ENCODE assay signal across 9 mouse cellular contexts in the genomic region with DNA sequence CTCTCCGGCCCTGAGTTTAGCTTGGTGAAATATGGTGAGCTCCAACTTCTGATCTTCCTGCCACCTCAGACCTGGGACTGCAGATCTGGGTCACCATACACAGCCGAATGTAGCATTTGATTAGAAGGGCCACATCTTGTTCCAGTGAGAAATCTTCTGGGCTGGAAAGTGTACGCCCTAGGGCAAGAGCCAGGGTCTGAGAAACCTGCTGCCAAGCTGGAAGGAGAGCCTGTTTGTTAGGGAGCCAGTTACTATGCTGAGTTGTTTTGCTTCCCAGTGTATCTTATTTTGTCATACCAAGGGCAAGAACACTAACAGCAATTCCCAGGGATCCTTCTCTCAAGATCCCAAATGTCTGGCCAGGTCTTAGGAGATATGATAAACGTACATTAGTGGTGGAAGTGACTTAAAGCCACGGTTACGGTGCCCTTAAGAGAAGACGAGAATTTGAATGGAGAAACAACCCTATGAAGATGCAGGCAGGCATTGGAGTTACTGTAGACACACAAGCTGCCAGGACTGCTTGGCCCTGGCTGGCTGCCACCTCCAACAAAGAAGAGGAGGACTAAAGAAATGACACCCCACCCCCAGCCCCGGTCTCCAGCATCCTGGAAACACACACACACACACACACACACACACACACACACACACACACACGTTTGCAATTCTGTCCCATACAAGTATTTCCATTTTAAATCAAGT. TPM values are rescaled to one million over a fixed set of nuclear protein-coding genes. Genes with fewer than 3 reads are reported as not detected.
A peak's percentile ranks its signal among the peaks of the same experiment; 100 is the strongest.
DNase-seq lines count a peak whose midpoint lies in the region; ATAC-seq and TF ChIP-seq lines count a peak whose summit lies in the region.
"Had no signal": no experiment of that assay in that cellular context is flagged by ENCODE, and none has a peak within 500 bp of the region (broad histone marks: within the 10 kb centered on the region; RNA-seq: fewer than 3 reads in every experiment).

No protein-coding gene starts in this region.

- 67% methylated on average over 9 of the region's 9 CpGs for WGBS in hindbrain, embryonic 10.5 days
- 71% methylated on average over 9 of the region's 9 CpGs for WGBS in hindbrain, embryonic 11.5 days
- WGBS in thymus, adult 2 months = 78% methylated on average over 9 of the region's 9 CpGs

- H3K9ac ChIP-seq in hindbrain, embryonic 11.5 days (ENCODE audit: low read depth, low read length) = no peak overlapping the region

- no peak for TF ChIP-seq POLR2A in brain, embryonic 14.5 days (IDR thresholded peaks at IDR 0.05; ENCODE audit: borderline replicate concordance, extremely low read depth, insufficient read depth, insufficient read length, poor library complexity, severe bottlenecking)
- TF ChIP-seq POLR2A in thymus, adult 2 months (IDR thresholded peaks at IDR 0.05; ENCODE audit: control insufficient read depth, extremely low read depth, insufficient read depth, low read length, poor library complexity) = no peak

- peak overlapping the region; percentile 63; the same call in 1 of the 2 replicates for H3K4me3 ChIP-seq in hindbrain, embryonic 10.5 days
- no peak overlapping the region for H3K4me3 ChIP-seq in hindbrain, embryonic 11.5 days (ENCODE audit: low read depth, low read length)
- H3K4me3 ChIP-seq in thymus, adult 2 months (ENCODE audit: control insufficient read depth, insufficient read depth, low read length) = no peak overlapping the region

- ATAC-seq in hindbrain, embryonic 11.5 days (ENCODE audit: low FRiP score) = no peak
- ATAC-seq in inflammation-experienced regulatory T-cells, adult 6 months = no peak

- no peak for TF ChIP-seq CTCF in brain, embryonic 14.5 days (IDR thresholded peaks at IDR 0.05; ENCODE audit: borderline replicate concordance, extremely low read depth, insufficient read depth, insufficient read length)
- no peak for TF ChIP-seq CTCF in thymus, adult 2 months (IDR thresholded peaks at IDR 0.05; ENCODE audit: borderline replicate concordance, control insufficient read depth, extremely low read depth, insufficient read depth, low read length, poor library complexity)

- peaks cover 43% of the 10 kb centered on the region for H3K27me3 ChIP-seq in hindbrain, embryonic 10.5 days (ENCODE audit: insufficient read depth, poor library complexity, severe bottlenecking)
- peaks cover 15% of the 10 kb centered on the region for H3K27me3 ChIP-seq in hindbrain, embryonic 11.5 days (ENCODE audit: control insufficient read depth, insufficient read depth, low read length)
- H3K27me3 ChIP-seq in thymus, adult 2 months (ENCODE audit: control insufficient read depth, insufficient read depth, low read length) = peaks cover 9% of the 10 kb centered on the region; the same call in 1 of the 2 replicates

- no peak for DNase-seq in hindbrain, embryonic 10.5 days (ENCODE audit: low spot score)
- DNase-seq in hindbrain, embryonic 11.5 days (ENCODE audit: low spot score) = no peak
- peak; percentile 94 for DNase-seq in brain, embryonic 14.5 days (ENCODE audit: low read depth)
- peak; percentile 38 to 39 for DNase-seq in heart, adult 18-20 months
- DNase-seq in kidney, postnatal 4 days = peak; percentile 39 to 56
- DNase-seq in lung, postnatal 10 days = peak; percentile 78
- DNase-seq in thymus, adult 2 months = no peak

- no peak overlapping the region for H3K4me2 ChIP-seq in hindbrain, embryonic 11.5 days (replicated peaks; ENCODE audit: low read depth, low read length)

- H3K36me3 ChIP-seq in hindbrain, embryonic 10.5 days = no peaks in the 10 kb centered on the region
- H3K36me3 ChIP-seq in hindbrain, embryonic 11.5 days (ENCODE audit: control insufficient read depth, insufficient read depth, low read length) = no peaks in the 10 kb centered on the region
- no peaks in the 10 kb centered on the region for H3K36me3 ChIP-seq in thymus, adult 2 months (ENCODE audit: control insufficient read depth, insufficient read depth, low read length)
- H3K36me3 ChIP-seq: G1E had no signal

- H3K4me1 ChIP-seq in hindbrain, embryonic 10.5 days (replicated peaks) = peaks cover 22% of the 10 kb centered on the region
- peaks cover 5% of the 10 kb centered on the region for H3K4me1 ChIP-seq in hindbrain, embryonic 11.5 days (replicated peaks; ENCODE audit: control insufficient read depth, insufficient read depth, low read length)
- peaks cover 13% of the 10 kb centered on the region for H3K4me1 ChIP-seq in thymus, adult 2 months (replicated peaks; ENCODE audit: control insufficient read depth, insufficient read depth, low read length)

- no peaks in the 10 kb centered on the region for H3K9me3 ChIP-seq in hindbrain, embryonic 10.5 days
- no peaks in the 10 kb centered on the region for H3K9me3 ChIP-seq in hindbrain, embryonic 11.5 days (ENCODE audit: control insufficient read depth, low read length)
- H3K9me3 ChIP-seq: G1E had no signal

- H3K27ac ChIP-seq in hindbrain, embryonic 10.5 days = no peak overlapping the region
- no peak overlapping the region for H3K27ac ChIP-seq in hindbrain, embryonic 11.5 days (ENCODE audit: low read depth, low read length)
- H3K27ac ChIP-seq in thymus, adult 2 months (ENCODE audit: control insufficient read depth, insufficient read depth, low read length) = no peak overlapping the region

RNA-seq across cellular contexts. Expression of a gene that starts 1.0 kb away (rescaled TPM):
- 0.99 and 1.5 TPM in 2 replicates for polyA plus RNA-seq in hindbrain, embryonic 10.5 days (2016; fragmentation: Nextera tagmentation; extraction: Ambion mirVana)
- polyA plus RNA-seq in hindbrain, embryonic 11.5 days (2014; fragmentation: Nextera tagmentation; extraction: Ambion mirVana) = 0.74 and 2.6 TPM in 2 replicates
- polyA plus RNA-seq in brain, embryonic 14.5 days (2012; rRNA removed) = 5.4 and 7.2 TPM in 2 replicates
- 1 to 10 TPM; 3.4 to 4.9 TPM for total RNA-seq in heart, adult 18-20 months (2021)
- under 1 TPM in 2 of 3 experiments, not detected in 1; 0.08 to 0.13 TPM for polyA plus RNA-seq in inflammation-experienced regulatory T-cells, adult 6 months (2017; shearing (Covaris generic))
- polyA plus RNA-seq in thymus, adult 2 months (2012; rRNA removed) = 1.4 and 1.6 TPM in 2 replicates
- polyA plus RNA-seq: G1E had no signal

RNA-seq across cellular contexts. Expression of a gene that starts 20.7 kb away (rescaled TPM):
- polyA plus RNA-seq in hindbrain, embryonic 10.5 days (2016; fragmentation: Nextera tagmentation; extraction: Ambion mirVana) = 344 and 443 TPM in 2 replicates
- polyA plus RNA-seq in hindbrain, embryonic 11.5 days (2014; fragmentation: Nextera tagmentation; extraction: Ambion mirVana) = 195 and 204 TPM in 2 replicates
- polyA plus RNA-seq in brain, embryonic 14.5 days (2012; rRNA removed) = 217 and 227 TPM in 2 replicates
- total RNA-seq in heart, adult 18-20 months (2021) = 10 to 100 TPM; 68.6 to 77.1 TPM
- polyA plus RNA-seq in inflammation-experienced regulatory T-cells, adult 6 months (2017; shearing (Covaris generic)) = 100 to 1,000 TPM in 1 of 3 experiments, 10 to 100 TPM in 2; 53.0 to 103 (median 62.4) TPM
- 102 and 114 TPM in 2 replicates for polyA plus RNA-seq in thymus, adult 2 months (2012; rRNA removed)

RNA-seq across cellular contexts. Expression of a gene that starts 39.6 kb away (rescaled TPM):
- polyA plus RNA-seq in hindbrain, embryonic 10.5 days (2016; fragmentation: Nextera tagmentation; extraction: Ambion mirVana) = not detected in 2 replicates
- not detected in 2 replicates for polyA plus RNA-seq in hindbrain, embryonic 11.5 days (2014; fragmentation: Nextera tagmentation; extraction: Ambion mirVana)
- polyA plus RNA-seq in brain, embryonic 14.5 days (2012; rRNA removed) = 0.06 and 0.12 TPM in 2 replicates
- not detected for total RNA-seq in heart, adult 18-20 months (2021)
- polyA plus RNA-seq in inflammation-experienced regulatory T-cells, adult 6 months (2017; shearing (Covaris generic)) = not detected
- 2.2 and 4.9 TPM in 2 replicates for polyA plus RNA-seq in thymus, adult 2 months (2012; rRNA removed)
- total RNA-seq: G1E had no signal
- polyA plus RNA-seq: G1E had no signal

Comparison
In these comparisons a context has a peak if more than half of its experiments do, and no peak if none do; other contexts are left out.
1. DNase-seq: peak in brain, embryonic 14.5 days (single experiment), heart, adult 18-20 months (2 of 2), kidney, postnatal 4 days (2 of 2) and lung, postnatal 10 days (single experiment); none in hindbrain, embryonic 10.5 days (single experiment), hindbrain, embryonic 11.5 days (single experiment) and thymus, adult 2 months (single experiment).